Mouse (Mus musculus): ENCODE data around the gene Edaradd. TPM values are rescaled to one million over a fixed set of nuclear protein-coding genes. Genes with fewer than 3 reads are reported as not detected.

Gene Edaradd
- 0.14 and 0.17 TPM in 2 replicates for polyA plus RNA-seq (2015; fragmentation: Nextera tagmentation; extraction: Ambion mirVana)

DNA sequence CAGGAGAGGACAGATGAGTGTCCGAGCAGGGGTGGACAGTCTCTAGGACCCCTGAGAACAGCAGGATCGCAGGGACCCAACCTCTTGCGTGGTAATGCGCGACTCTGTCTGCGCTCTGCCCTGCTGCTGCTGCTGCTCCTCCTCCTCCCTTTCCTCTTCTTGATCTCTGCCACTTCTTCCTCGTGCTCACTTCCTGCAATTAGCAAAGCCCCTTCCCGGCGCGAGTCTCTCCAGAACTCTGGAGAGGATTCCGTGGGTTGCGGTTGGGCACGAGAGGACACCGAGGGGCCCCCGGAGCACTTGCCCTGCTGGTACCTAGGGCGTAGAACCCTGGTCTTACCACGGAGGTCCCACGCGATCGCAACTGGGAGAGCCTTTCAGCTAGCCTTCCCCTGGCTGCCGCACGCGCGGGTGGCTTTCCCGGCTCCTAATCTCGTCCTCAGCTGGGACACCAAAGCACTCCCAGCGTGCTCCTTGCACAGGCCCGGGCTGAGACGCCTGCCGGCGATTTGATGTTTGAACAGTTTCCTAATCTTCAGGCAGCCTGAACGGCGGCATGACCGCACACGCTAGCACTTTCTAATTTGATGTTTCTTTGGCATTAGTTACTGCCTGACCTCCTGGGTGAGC, at the start of gene Edaradd:
Gene Edaradd (minus strand): TSS at position 484 of the 630 bp plus-strand sequence.
- H3K4me3 ChIP-seq (ENCODE audit: low read depth, low read length), result peak within 1 kb of the TSS; percentile 51
- no peaks in the 10 kb centered on the region for H3K4me1 ChIP-seq (replicated peaks; ENCODE audit: control insufficient read depth, insufficient read depth, low read length)
- no peaks in the 10 kb centered on the region for H3K36me3 ChIP-seq (ENCODE audit: control insufficient read depth, insufficient read depth)
- H3K27me3 ChIP-seq (replicated peaks; ENCODE audit: control insufficient read depth, insufficient read depth, low read length), result no peaks in the 10 kb centered on the region
- H3K27ac ChIP-seq (ENCODE audit: low read depth, low read length), result no peak within 1 kb of the TSS
- H3K4me2 ChIP-seq (replicated peaks; ENCODE audit: low read depth), result peak within 1 kb of the TSS; percentile 96
- H3K9me3 ChIP-seq (ENCODE audit: control insufficient read depth), result no peaks in the 10 kb centered on the region
- under 1% methylated on average over 35 of the region's 35 CpGs for WGBS
- peak within 1 kb of the TSS; percentile 50 for H3K9ac ChIP-seq (ENCODE audit: low read depth, low read length)
- peak; percentile 59 for ATAC-seq
- peak; percentile 65 for TF ChIP-seq CTCF (IDR thresholded peaks at IDR 0.05; ENCODE audit: low read depth)

DNA sequence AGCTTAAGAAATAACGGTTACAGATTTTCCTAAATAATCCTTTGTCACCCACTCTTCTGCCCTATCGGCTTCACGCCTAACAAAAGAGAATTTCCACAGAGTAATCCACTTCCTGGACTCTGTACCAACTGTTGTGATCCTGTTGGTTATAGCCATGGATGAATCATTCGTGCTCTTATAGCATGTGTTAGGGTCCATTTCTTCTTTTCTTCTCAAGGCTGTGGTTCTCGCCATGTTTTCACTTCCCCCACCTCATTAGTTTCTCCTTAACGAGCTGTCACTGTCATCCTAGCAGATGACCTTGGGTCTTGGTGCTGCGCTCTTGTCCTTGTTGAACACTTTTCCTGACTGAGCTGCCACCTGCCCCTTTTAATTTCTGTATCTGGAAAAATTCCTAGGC, 49.5 kb upstream of the Edaradd start:
- WGBS, result 79% methylated on average over 7 of the region's 7 CpGs
- H3K36me3 ChIP-seq (ENCODE audit: control insufficient read depth, insufficient read depth), result no peaks in the 10 kb centered on the region
- H3K9me3 ChIP-seq (ENCODE audit: control insufficient read depth), result no peaks in the 10 kb centered on the region
- H3K4me3 ChIP-seq (ENCODE audit: low read depth, low read length), result no peak overlapping the region
- H3K27me3 ChIP-seq (replicated peaks; ENCODE audit: control insufficient read depth, insufficient read depth, low read length), result no peaks in the 10 kb centered on the region; the same call in none of the 2 replicates
- no peaks in the 10 kb centered on the region; the same call in 1 of the 2 replicates for H3K4me1 ChIP-seq (replicated peaks; ENCODE audit: control insufficient read depth, insufficient read depth, low read length)
- no peak overlapping the region for H3K4me2 ChIP-seq (replicated peaks; ENCODE audit: low read depth)
- TF ChIP-seq CTCF (IDR thresholded peaks at IDR 0.05; ENCODE audit: low read depth), result no peak
- H3K27ac ChIP-seq (ENCODE audit: low read depth, low read length), result no peak overlapping the region
- ATAC-seq, result no peak
- H3K9ac ChIP-seq (ENCODE audit: low read depth, low read length), result no peak overlapping the region

DNA sequence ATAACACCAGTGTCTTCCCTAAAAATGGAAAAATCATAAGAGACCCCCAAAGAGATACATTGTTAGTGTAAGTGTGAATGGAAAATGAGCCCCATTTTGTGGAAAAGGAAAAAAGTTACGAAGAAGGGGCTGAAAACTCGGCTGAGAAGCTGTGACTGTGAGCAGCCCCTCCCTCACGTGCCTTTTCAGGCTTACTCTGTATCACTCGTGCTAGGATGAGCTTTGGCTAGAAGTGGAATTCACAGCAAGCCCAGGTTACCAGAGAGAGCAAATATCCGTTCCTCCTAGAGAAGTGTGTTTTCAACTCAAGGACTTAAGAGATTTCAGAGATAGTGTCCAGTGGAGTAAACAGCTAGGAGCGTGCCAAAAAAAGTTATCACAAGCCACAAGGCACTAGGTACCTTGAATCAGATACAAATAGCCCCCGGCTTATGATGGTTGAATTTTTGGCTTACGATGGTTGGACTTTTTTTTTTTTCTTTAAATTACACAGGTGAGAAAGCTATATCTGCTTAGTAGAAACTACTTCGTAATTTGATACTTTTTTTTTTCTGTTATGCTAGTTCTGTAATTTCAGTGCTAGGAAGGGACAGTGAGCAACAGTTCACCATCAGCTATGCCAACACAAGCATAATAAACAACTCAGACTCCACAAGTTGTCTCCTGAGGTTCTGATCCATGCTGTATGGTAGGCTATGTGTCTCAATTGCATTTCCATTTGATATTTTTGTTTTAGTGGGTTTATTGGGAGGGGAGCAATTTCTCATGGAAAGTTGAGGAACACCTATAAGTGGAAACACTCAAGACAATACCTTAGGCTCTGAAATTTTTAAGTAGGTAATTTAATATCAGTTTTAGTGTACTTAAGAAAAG, 48.6 kb upstream of the Edaradd start:
- 56% methylated on average over 9 of the region's 9 CpGs for WGBS
- Histone ChIP-seq H3K27me3 (replicated peaks; ENCODE audit: control insufficient read depth, insufficient read depth, low read length) (no peaks in the 10 kb centered on the region; the same call in none of the 2 replicates), H3K4me1 (replicated peaks; ENCODE audit: control insufficient read depth, insufficient read depth, low read length) (no peaks in the 10 kb centered on the region; the same call in 1 of the 2 replicates), H3K9me3 (ENCODE audit: control insufficient read depth) (no peaks in the 10 kb centered on the region), H3K36me3 (ENCODE audit: control insufficient read depth, insufficient read depth) (no peaks in the 10 kb centered on the region), H3K27ac (ENCODE audit: low read depth, low read length) (no peak overlapping the region), H3K9ac (ENCODE audit: low read depth, low read length) (no peak overlapping the region), H3K4me3 (ENCODE audit: low read depth, low read length) (no peak overlapping the region), H3K4me2 (replicated peaks; ENCODE audit: low read depth) (no peak overlapping the region)
- no peak for TF ChIP-seq CTCF (IDR thresholded peaks at IDR 0.05; ENCODE audit: low read depth)
- no peak for ATAC-seq

DNA sequence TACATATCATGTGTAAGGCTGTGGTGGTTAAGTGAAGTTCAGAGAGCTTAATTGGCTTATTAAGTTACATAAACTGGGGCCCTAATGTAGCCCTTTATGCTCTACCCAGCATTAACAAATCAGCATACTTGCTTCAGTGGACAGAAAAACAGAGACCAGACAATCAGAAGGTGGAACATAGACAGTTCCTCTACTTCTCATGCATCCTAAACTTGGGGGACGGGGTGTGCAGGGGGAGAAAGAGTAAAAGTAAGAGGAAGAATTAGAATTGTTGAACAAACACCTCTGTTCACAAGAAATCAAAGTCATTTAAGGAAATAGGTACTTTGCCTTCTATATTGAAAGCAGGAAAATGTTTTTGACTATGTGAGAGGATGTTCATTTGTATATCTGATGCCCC, 47.7 kb upstream of the Edaradd start:
- no peak overlapping the region for H3K4me3 ChIP-seq (ENCODE audit: low read depth, low read length)
- no peaks in the 10 kb centered on the region; the same call in none of the 2 replicates for H3K27me3 ChIP-seq (replicated peaks; ENCODE audit: control insufficient read depth, insufficient read depth, low read length)
- H3K27ac ChIP-seq (ENCODE audit: low read depth, low read length), result no peak overlapping the region
- TF ChIP-seq CTCF (IDR thresholded peaks at IDR 0.05; ENCODE audit: low read depth), result no peak
- ATAC-seq, result no peak
- H3K4me1 ChIP-seq (replicated peaks; ENCODE audit: control insufficient read depth, insufficient read depth, low read length), result no peaks in the 10 kb centered on the region; the same call in 1 of the 2 replicates
- H3K36me3 ChIP-seq (ENCODE audit: control insufficient read depth, insufficient read depth), result no peaks in the 10 kb centered on the region
- WGBS, result 81% methylated on average over 1 of the region's 1 CpGs
- no peaks in the 10 kb centered on the region for H3K9me3 ChIP-seq (ENCODE audit: control insufficient read depth)
- no peak overlapping the region for H3K4me2 ChIP-seq (replicated peaks; ENCODE audit: low read depth)
- no peak overlapping the region for H3K9ac ChIP-seq (ENCODE audit: low read depth, low read length)

DNA sequence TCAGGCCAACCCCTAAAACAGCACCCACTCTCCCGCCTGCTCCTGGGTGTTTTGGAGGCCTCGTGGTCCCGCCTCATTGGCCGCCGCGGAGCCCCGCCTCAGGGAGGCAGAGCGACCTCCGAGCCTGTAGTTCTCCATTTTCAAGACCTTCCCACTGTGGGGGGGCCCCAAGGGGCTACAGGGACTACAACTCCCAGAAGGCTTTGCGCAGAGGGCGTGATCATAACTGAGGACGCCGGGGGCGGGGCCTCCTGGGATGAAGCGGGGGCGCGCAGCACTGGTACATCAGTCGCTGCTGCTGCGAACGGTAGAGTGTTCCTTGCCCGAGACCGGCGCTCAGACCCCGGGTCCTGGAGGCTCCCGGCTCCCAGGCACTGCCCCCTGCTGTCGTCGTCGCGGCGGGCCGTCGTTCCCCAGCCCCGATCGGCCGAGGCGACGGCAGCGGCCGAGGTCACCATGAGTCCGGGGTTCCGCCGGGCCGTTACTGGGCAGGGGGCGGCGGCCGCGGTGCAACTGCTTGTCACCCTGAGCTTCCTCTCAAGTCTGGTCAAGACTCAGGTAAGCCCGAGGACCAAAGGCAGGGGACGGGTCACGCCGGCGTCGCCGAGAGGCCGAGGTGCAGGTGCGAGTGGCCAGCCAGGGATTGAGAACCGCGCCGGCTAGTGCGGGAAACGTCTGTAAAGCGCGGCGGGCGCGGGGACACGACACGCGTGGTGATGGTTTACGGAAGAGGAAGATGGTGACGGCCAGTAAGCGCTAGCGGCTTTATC, 45.6 kb upstream of the Edaradd start, which contains the start of gene Ero1lb:
Gene Ero1lb (plus strand): TSS at position 254 of the 770 bp plus-strand sequence.
- Histone ChIP-seq H3K36me3 (ENCODE audit: control insufficient read depth, insufficient read depth) (no peaks in the 10 kb centered on the region), H3K4me3 (ENCODE audit: low read depth, low read length) (peak within 1 kb of the TSS; percentile 88), H3K9me3 (ENCODE audit: control insufficient read depth) (no peaks in the 10 kb centered on the region), H3K27me3 (replicated peaks; ENCODE audit: control insufficient read depth, insufficient read depth, low read length) (no peaks in the 10 kb centered on the region; the same call in none of the 2 replicates), H3K9ac (ENCODE audit: low read depth, low read length) (peak within 1 kb of the TSS; percentile 48), H3K4me2 (replicated peaks; ENCODE audit: low read depth) (peak within 1 kb of the TSS; percentile 92), H3K27ac (ENCODE audit: low read depth, low read length) (no peak within 1 kb of the TSS), H3K4me1 (replicated peaks; ENCODE audit: control insufficient read depth, insufficient read depth, low read length) (no peaks in the 10 kb centered on the region; the same call in 1 of the 2 replicates)
- peak; percentile 96 for ATAC-seq
- TF ChIP-seq CTCF (IDR thresholded peaks at IDR 0.05; ENCODE audit: low read depth), result peak; percentile 59
- under 1% methylated on average over 70 of the region's 73 CpGs for WGBS

Measured in intestine, postnatal 0 days (tissue).